In the genomic region with DNA sequence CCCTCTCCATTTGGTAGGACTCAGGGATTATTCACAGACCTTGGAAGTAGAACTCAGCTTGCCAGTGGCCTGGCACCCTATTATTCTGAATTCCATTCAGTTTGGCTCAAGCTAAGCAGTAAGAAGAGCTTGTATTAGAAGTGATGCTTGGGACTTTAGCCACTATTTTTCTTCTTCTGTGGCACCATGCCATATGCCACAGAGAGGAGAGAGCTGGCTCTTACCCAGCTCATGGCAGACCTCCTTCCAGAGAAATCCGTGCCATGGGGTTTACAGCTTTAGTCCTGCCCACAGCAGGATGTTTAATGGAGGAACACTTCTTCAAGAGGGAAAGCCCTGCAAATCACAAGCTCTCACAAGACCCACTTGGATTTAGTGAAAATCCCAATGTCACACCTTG, we compare ENCODE assay signal across 25 mouse cellular contexts.
DNase-seq lines count a peak whose midpoint lies in the region; ATAC-seq and TF ChIP-seq lines count a peak whose summit lies in the region.
"Had no signal": no experiment of that assay in that cellular context is flagged by ENCODE, and none has a peak within 500 bp of the region (broad histone marks: within the 10 kb centered on the region; RNA-seq: fewer than 3 reads in every experiment).

No protein-coding gene starts in this region.

- H3K27me3 ChIP-seq in hindbrain, embryonic 16.5 days (replicated peaks; ENCODE audit: control insufficient read depth, insufficient read depth, low read length) = no peaks in the 10 kb centered on the region
- no peaks in the 10 kb centered on the region for H3K27me3 ChIP-seq in hindbrain, embryonic 13.5 days
- H3K27me3 ChIP-seq in midbrain, embryonic 16.5 days (ENCODE audit: control insufficient read depth, insufficient read depth, low read depth, low read length) = no peaks in the 10 kb centered on the region
- H3K27me3 ChIP-seq in midbrain, embryonic 11.5 days (ENCODE audit: control insufficient read depth, insufficient read depth, low read length) = no peaks in the 10 kb centered on the region
- H3K27me3 ChIP-seq: embryonic facial prominence, embryonic 12.5 days; intestine, embryonic 15.5 days; liver, embryonic 15.5 days; neural tube, embryonic 15.5 days; stomach, embryonic 15.5 days had no signal

- peak; percentile 6 to 20 for DNase-seq in cerebellum, postnatal 14 days
- no peak for DNase-seq in midbrain, embryonic 11.5 days (ENCODE audit: low spot score, missing footprints)
- no peak for DNase-seq in testis, postnatal 14 days (ENCODE audit: low spot score)
- DNase-seq: adrenal gland, postnatal 25 days; cerebellum, adult 8-10 months; gastrocnemius, postnatal 14 days; heart, adult 18-20 months; heart, postnatal 36 days; kidney, adult 9 months; kidney, postnatal 25 days; layer of hippocampus, adult 9-11 months; thymus, adult 2 months had no signal

- no peaks in the 10 kb centered on the region for H3K36me3 ChIP-seq in hindbrain, embryonic 16.5 days (ENCODE audit: control insufficient read depth, insufficient read depth, low read length)
- H3K36me3 ChIP-seq in hindbrain, embryonic 13.5 days = no peaks in the 10 kb centered on the region
- H3K36me3 ChIP-seq in midbrain, embryonic 16.5 days (ENCODE audit: control insufficient read depth, insufficient read depth, low read length) = no peaks in the 10 kb centered on the region
- H3K36me3 ChIP-seq in midbrain, embryonic 11.5 days (ENCODE audit: control insufficient read depth, insufficient read depth, low read length) = no peaks in the 10 kb centered on the region
- H3K36me3 ChIP-seq: embryonic facial prominence, embryonic 12.5 days; intestine, embryonic 15.5 days; liver, embryonic 15.5 days; midbrain, embryonic 12.5 days; neural tube, embryonic 15.5 days; stomach, embryonic 15.5 days had no signal

- no peaks in the 10 kb centered on the region for H3K9me3 ChIP-seq in hindbrain, embryonic 16.5 days (ENCODE audit: control insufficient read depth, low read length)
- no peaks in the 10 kb centered on the region for H3K9me3 ChIP-seq in hindbrain, embryonic 13.5 days
- no peaks in the 10 kb centered on the region for H3K9me3 ChIP-seq in midbrain, embryonic 16.5 days (replicated peaks; ENCODE audit: control insufficient read depth, low read length, poor library complexity, severe bottlenecking)
- no peaks in the 10 kb centered on the region for H3K9me3 ChIP-seq in midbrain, embryonic 11.5 days (ENCODE audit: control insufficient read depth, low read length)
- H3K9me3 ChIP-seq: embryonic facial prominence, embryonic 12.5 days; intestine, embryonic 15.5 days; liver, embryonic 15.5 days; midbrain, embryonic 12.5 days; neural tube, embryonic 15.5 days; stomach, embryonic 15.5 days had no signal

- no peak overlapping the region for H3K27ac ChIP-seq in hindbrain, embryonic 16.5 days (ENCODE audit: low read depth, low read length)
- H3K27ac ChIP-seq in hindbrain, embryonic 13.5 days = no peak overlapping the region
- no peak overlapping the region for H3K27ac ChIP-seq in midbrain, embryonic 16.5 days (ENCODE audit: low read length)
- H3K27ac ChIP-seq in midbrain, embryonic 11.5 days (ENCODE audit: low read depth, low read length) = no peak overlapping the region
- H3K27ac ChIP-seq in cortical plate, adult 2 months (ENCODE audit: insufficient read depth, low read length) = 0 out of 2 replicates have a peak overlapping the region, but pooled peaks have one; percentile 1
- H3K27ac ChIP-seq: embryonic facial prominence, embryonic 12.5 days; intestine, embryonic 15.5 days; liver, embryonic 15.5 days; macrophage; midbrain, embryonic 12.5 days; neural tube, embryonic 15.5 days; stomach, embryonic 15.5 days had no signal

- H3K4me1 ChIP-seq in hindbrain, embryonic 16.5 days (ENCODE audit: control insufficient read depth, insufficient read depth, low read depth, low read length) = no peaks in the 10 kb centered on the region; the same call in 1 of the 2 replicates
- H3K4me1 ChIP-seq in hindbrain, embryonic 13.5 days (replicated peaks) = peaks cover 4% of the 10 kb centered on the region; the same call in 1 of the 2 replicates
- 0 out of 2 replicates have a peak, but pooled peaks cover 3% of the 10 kb centered on the region for H3K4me1 ChIP-seq in midbrain, embryonic 16.5 days (ENCODE audit: control insufficient read depth, insufficient read depth, low read length)
- H3K4me1 ChIP-seq in midbrain, embryonic 11.5 days (ENCODE audit: control insufficient read depth, insufficient read depth, low read length) = peaks cover 9% of the 10 kb centered on the region; the same call in 1 of the 2 replicates
- H3K4me1 ChIP-seq in cortical plate, adult 2 months (ENCODE audit: control insufficient read depth, insufficient read depth, low read length) = no peaks in the 10 kb centered on the region
- H3K4me1 ChIP-seq: embryonic facial prominence, embryonic 12.5 days; intestine, embryonic 15.5 days; liver, embryonic 15.5 days; neural tube, embryonic 15.5 days; stomach, embryonic 15.5 days had no signal

- 55% methylated on average over 1 of the region's 1 CpGs for WGBS in hindbrain, embryonic 16.5 days
- 66% methylated on average over 1 of the region's 1 CpGs for WGBS in hindbrain, embryonic 13.5 days
- 52% methylated on average over 1 of the region's 1 CpGs for WGBS in midbrain, embryonic 16.5 days
- WGBS in midbrain, embryonic 11.5 days = 86% methylated on average over 1 of the region's 1 CpGs

- ATAC-seq in cerebellum, adult (ENCODE audit: insufficient number of reproducible peaks, low FRiP score, low TSS enrichment) = no peak
- peak; percentile 64; the same call in 1 of the 2 replicates for ATAC-seq in hindbrain, embryonic 16.5 days
- ATAC-seq in hindbrain, embryonic 13.5 days (ENCODE audit: low FRiP score) = no peak
- 0 out of 2 replicates have a peak, but pooled peaks have one; percentile 39 for ATAC-seq in midbrain, embryonic 16.5 days
- no peak for ATAC-seq in midbrain, embryonic 11.5 days (ENCODE audit: low FRiP score)
- ATAC-seq: intestine, embryonic 15.5 days had no signal

- no peak for TF ChIP-seq POLR2A in cortical plate, adult 2 months (IDR thresholded peaks at IDR 0.05; ENCODE audit: extremely low read depth, insufficient read depth, low read length)

- H3K4me3 ChIP-seq in hindbrain, embryonic 16.5 days (ENCODE audit: low read length) = no peak overlapping the region
- H3K4me3 ChIP-seq in hindbrain, embryonic 13.5 days = no peak overlapping the region
- no peak overlapping the region for H3K4me3 ChIP-seq in midbrain, embryonic 16.5 days (ENCODE audit: low read depth, low read length)
- no peak overlapping the region for H3K4me3 ChIP-seq in midbrain, embryonic 11.5 days (ENCODE audit: low read depth, low read length)
- no peak overlapping the region for H3K4me3 ChIP-seq in cortical plate, adult 2 months (ENCODE audit: insufficient read depth, low read length)
- H3K4me3 ChIP-seq: embryonic facial prominence, embryonic 12.5 days; erythroblast, embryonic 14.5 days; intestine, embryonic 15.5 days; liver, embryonic 15.5 days; midbrain, embryonic 12.5 days; neural tube, embryonic 15.5 days; stomach, embryonic 15.5 days had no signal

- TF ChIP-seq CTCF in cortical plate, adult 2 months (IDR thresholded peaks at IDR 0.05; ENCODE audit: extremely low read depth, insufficient read depth, low read length) = no peak

- no peak overlapping the region for H3K9ac ChIP-seq in hindbrain, embryonic 16.5 days (ENCODE audit: low read depth, low read length)
- H3K9ac ChIP-seq in hindbrain, embryonic 13.5 days = no peak overlapping the region
- no peak overlapping the region for H3K9ac ChIP-seq in midbrain, embryonic 16.5 days (ENCODE audit: low read depth, low read length)
- no peak overlapping the region for H3K9ac ChIP-seq in midbrain, embryonic 11.5 days (ENCODE audit: low read length)
- H3K9ac ChIP-seq: embryonic facial prominence, embryonic 12.5 days; intestine, embryonic 15.5 days; liver, embryonic 15.5 days; midbrain, embryonic 12.5 days; neural tube, embryonic 15.5 days; stomach, embryonic 15.5 days had no signal

- no peak overlapping the region for H3K4me2 ChIP-seq in hindbrain, embryonic 16.5 days (ENCODE audit: low read length)
- no peak overlapping the region for H3K4me2 ChIP-seq in hindbrain, embryonic 13.5 days
- no peak overlapping the region for H3K4me2 ChIP-seq in midbrain, embryonic 16.5 days (ENCODE audit: low read length)
- no peak overlapping the region for H3K4me2 ChIP-seq in midbrain, embryonic 11.5 days
- H3K4me2 ChIP-seq: embryonic facial prominence, embryonic 12.5 days; intestine, embryonic 15.5 days; liver, embryonic 15.5 days; midbrain, embryonic 12.5 days; neural tube, embryonic 15.5 days; stomach, embryonic 15.5 days had no signal

Comparison
In these comparisons a context has a peak if more than half of its experiments do, and no peak if none do; other contexts are left out.
1. ATAC-seq: peak in hindbrain, embryonic 16.5 days (single experiment) and midbrain, embryonic 16.5 days (single experiment); none in cerebellum, adult (single experiment), hindbrain, embryonic 13.5 days (single experiment) and midbrain, embryonic 11.5 days (single experiment).
2. DNase-seq: peak in cerebellum, postnatal 14 days (2 of 2); none in midbrain, embryonic 11.5 days (single experiment) and testis, postnatal 14 days (single experiment).